Mouse (Mus musculus) gastrocnemius, postnatal 14 days (tissue): ENCODE results near the gene Ankrd11. TPM values are rescaled to one million over a fixed set of nuclear protein-coding genes. Genes with fewer than 3 reads are reported as not detected.

Source experiments
- DNase-seq: peaks from one replicate; pipeline ENCODE4 v3.0.0; 2021; ENCODE audit warnings: mixed read lengths
- intact Hi-C: fragments of 180-260 bp; cut with DNase I; formaldehyde crosslinking; loops from one replicate; pipeline ENCODE4 v1.15.1; 2025; ENCODE audit warnings: low total_unique reads
- total RNA-seq, 2 experiments: library from RNA; stranded (reverse); gene quantifications; 2 replicates each; pipeline ENCODE4 v1.2.3; 2021

Ankrd11 gene
- total RNA-seq, 2 experiments from 2014 or later = 40.2 to 43.2 TPM

GRCm38 (mm10) chr8:122836199-122836598 is 205.9 kb downstream of the Ankrd11 start:
- DNase-seq = no peak
- intact Hi-C loops = no loop called here

- intact Hi-C loops = loop anchor here (5.0 kb wide), 1 partner anchor 333 kb away; no protein-coding TSS in a partner anchor
- peak; percentile 71 for DNase-seq
Measured at GRCm38 (mm10) chr8:122834971-122835370, 207.1 kb downstream of the Ankrd11 start.

DNA sequence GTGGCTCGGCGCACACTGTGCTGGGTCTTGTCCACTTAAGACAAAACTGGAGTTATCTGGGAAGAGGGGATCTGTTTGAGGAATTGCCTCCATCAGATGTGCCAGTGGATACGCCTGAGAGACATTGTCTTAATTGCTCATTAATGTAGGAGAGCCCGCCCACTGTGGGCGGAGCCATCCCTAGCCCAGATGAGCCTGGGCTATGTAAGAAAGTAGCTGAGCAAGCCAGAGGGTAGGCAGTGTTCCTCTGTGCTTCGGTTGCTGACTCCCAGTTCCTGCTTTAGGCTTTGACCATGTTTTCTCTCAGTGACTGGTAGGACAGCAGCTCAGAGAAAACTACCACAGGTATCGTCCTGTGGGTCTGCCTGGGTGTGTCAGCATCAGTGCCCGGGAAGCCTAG is 207.7 kb downstream of the Ankrd11 start:
- intact Hi-C loops = loop anchor here (5.0 kb wide), 1 partner anchor 332 kb away; no protein-coding TSS in a partner anchor
- no peak for DNase-seq

Other genes with a start within 250 kb of the Ankrd11 start
- gene Cdh15, start 194.3 kb downstream of the Ankrd11 start, total RNA-seq = 10 to 100 TPM; 16.2 to 20.9 TPM
- 10 to 100 TPM; 49.0 to 59.2 TPM for gene Spg7, start 20.7 kb upstream of the Ankrd11 start, total RNA-seq
- gene Rpl13, start 60.1 kb upstream of the Ankrd11 start, total RNA-seq = 100 to 1,000 TPM; 517 to 627 TPM
- gene Cpne7, start 75.1 kb upstream of the Ankrd11 start, total RNA-seq = under 1 TPM; 0.31 to 0.73 TPM
- gene Sult5a1, start 116.0 kb upstream of the Ankrd11 start, total RNA-seq = 1 to 10 TPM; 5.7 to 6.9 TPM
- gene Dpep1, start 144.0 kb upstream of the Ankrd11 start, total RNA-seq = 10 to 100 TPM; 11.8 to 20.9 TPM
- 10 to 100 TPM; 41.6 to 53.3 TPM for gene Chmp1a, start 170.5 kb upstream of the Ankrd11 start, total RNA-seq
- gene Spata33, start 170.6 kb upstream of the Ankrd11 start, total RNA-seq = 1 to 10 TPM; 1.6 to 1.8 TPM
- 10 to 100 TPM; 11.5 to 12.0 TPM for gene Cdk10, start 182.6 kb upstream of the Ankrd11 start, total RNA-seq
- 1 to 10 TPM in 1 of 2 experiments, under 1 TPM in 1; 0.86 to 1.4 TPM for gene Spata2l, start 194.0 kb upstream of the Ankrd11 start, total RNA-seq
- gene Zfp276, start 211.9 kb upstream of the Ankrd11 start, total RNA-seq = 1 to 10 TPM; 5.6 to 6.0 TPM
- gene Vps9d1, start 212.1 kb upstream of the Ankrd11 start, total RNA-seq = 10 to 100 TPM; 11.7 to 12.0 TPM